Mouse (Mus musculus): ENCODE data around the gene Ctsl.

DNA sequence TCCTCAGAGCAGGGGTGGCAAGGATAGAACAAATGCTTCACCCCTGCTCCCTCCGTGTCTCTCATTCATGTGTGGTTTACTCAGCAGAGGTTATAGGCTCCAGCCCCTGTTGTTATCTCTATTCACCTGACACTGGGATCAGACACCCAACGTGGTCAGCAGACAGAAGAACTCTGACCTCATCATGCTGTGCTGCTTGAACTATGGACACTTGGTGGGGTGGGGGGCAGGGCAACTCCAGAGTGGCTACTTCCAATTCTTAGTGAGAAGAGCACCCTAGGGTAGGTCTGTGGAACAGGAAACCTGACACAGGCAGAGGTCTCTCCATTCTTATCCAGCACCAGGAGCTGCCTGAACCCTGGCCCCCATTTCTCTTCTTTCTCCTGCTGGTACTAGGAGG lies 15.4 kb upstream of the Ctsl start:
- TF ChIP-seq CTCF (conservative IDR thresholded peaks at IDR 0.05; ENCODE audit: low read length) (no peak), POU5F1 (IDR thresholded peaks at IDR 0.05; ENCODE audit: borderline replicate concordance, low read length) (no peak), NANOG (IDR thresholded peaks at IDR 0.05; ENCODE audit: borderline replicate concordance, low read length) (no peak)

Data from E14TG2a.4 (cell line).